Mouse (Mus musculus): ENCODE results near the gene Tbc1d10b. TPM values are rescaled to one million over a fixed set of nuclear protein-coding genes. Genes with fewer than 3 reads are reported as not detected.
"Not testable (repeated sequence)": the region's sequence is repeated elsewhere in the genome, so short reads cannot be mapped to it uniquely, and the experiment has no call there.

Gene Tbc1d10b
- 10 to 100 TPM; 57.9 to 58.5 TPM for total RNA-seq (2021)
- long read RNA-seq, experiment 1, transcript Tbc1d10b-201 (9 exons, 3,614 nt), result major isoform, 39 of 54 reads
- long read RNA-seq, experiment 1, partial matches to known transcripts, result 1 of 54 reads
- long read RNA-seq, experiment 1, other reads (novel, unspliced or antisense), result 14 of 54 reads
- long read RNA-seq, experiment 2, transcript Tbc1d10b-201 (9 exons, 3,614 nt), result major isoform, 133 of 166 reads
- long read RNA-seq, experiment 2, partial matches to known transcripts, result 4 of 166 reads
- long read RNA-seq, experiment 2, other reads (novel, unspliced or antisense), result 29 of 166 reads

DNA sequence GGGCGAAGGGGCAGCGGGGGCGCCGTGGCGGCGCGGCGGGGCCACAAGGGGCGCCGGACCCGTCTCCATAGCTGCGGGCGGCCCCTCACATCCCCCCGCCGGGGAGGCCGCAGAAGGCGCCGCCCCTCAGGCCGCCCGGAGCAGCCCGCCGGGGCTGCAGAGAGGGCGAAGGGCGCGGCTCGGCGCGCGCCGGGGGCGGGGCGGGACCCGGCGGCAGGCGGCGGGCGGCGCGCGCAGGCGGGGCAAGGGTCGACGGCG, at the start of gene Tbc1d10b:
TSS of gene Tbc1d10b (minus strand) at position 174 of the 258 bp plus-strand sequence.
- peak in 1 of 2 experiments; percentile 44 for DNase-seq (ENCODE audit: low spot score in 2 of 2)

DNA sequence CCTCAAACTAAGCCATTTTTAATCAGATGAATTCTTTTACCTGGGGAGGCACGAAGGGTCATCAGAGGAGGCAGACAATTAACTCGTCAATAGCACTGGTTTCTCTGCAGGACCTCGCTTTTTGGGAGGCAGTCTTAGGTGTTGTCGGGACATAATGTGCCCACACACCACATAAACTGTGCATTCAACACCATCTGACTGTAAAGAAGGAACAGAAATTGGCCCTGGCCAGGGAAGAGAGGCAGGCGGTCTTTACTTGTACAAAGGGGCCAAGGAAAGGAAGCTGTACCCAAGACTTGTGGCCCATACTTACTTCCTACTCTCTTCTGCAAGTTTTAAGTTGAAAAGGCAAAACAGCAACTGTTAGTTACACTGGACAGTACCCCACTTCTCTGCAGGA, 48.2 kb upstream of the Tbc1d10b start:
- no peak for DNase-seq (ENCODE audit: low spot score in 2 of 2)

DNA sequence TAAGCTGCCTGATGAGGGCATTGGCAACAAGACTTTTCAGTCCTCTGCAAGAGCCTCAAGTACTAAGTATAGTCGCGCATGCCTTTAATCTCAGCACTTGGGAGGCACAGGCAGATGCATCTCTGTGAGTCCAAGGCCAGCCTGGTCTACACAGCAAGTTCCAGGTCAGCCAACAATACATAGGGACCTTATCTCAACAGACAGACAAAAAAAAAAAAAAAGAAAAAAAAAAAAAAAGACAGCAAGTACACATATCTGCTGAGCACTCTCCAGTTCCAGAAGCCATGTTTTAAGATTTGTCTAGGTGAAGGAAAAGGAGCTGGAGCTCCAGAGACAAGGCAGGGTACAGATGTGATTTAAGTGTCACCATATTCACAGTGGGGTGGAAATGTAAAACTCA, 47.7 kb upstream of the Tbc1d10b start:
- no peak for DNase-seq (ENCODE audit: low spot score in 2 of 2)

DNA sequence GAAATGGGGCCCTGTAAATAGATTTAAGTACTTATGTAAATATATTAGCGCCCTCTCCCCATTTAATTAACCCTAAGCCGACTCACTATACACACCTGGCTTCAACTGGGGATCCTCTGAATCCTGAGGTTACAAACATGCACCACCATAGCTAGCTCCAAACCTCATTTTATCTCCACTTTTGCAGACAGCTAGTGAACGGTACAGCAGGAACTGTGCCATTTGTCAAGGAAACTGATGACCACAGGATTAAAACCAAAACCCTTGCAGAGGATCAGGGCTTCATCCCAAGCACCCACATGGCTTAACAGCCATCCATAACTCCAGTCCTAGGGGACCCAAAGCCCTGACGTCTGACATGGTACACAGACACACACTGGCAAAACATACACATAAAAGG, 46.7 kb upstream of the Tbc1d10b start:
- DNase-seq (ENCODE audit: low spot score in 2 of 2), result no peak

DNA sequence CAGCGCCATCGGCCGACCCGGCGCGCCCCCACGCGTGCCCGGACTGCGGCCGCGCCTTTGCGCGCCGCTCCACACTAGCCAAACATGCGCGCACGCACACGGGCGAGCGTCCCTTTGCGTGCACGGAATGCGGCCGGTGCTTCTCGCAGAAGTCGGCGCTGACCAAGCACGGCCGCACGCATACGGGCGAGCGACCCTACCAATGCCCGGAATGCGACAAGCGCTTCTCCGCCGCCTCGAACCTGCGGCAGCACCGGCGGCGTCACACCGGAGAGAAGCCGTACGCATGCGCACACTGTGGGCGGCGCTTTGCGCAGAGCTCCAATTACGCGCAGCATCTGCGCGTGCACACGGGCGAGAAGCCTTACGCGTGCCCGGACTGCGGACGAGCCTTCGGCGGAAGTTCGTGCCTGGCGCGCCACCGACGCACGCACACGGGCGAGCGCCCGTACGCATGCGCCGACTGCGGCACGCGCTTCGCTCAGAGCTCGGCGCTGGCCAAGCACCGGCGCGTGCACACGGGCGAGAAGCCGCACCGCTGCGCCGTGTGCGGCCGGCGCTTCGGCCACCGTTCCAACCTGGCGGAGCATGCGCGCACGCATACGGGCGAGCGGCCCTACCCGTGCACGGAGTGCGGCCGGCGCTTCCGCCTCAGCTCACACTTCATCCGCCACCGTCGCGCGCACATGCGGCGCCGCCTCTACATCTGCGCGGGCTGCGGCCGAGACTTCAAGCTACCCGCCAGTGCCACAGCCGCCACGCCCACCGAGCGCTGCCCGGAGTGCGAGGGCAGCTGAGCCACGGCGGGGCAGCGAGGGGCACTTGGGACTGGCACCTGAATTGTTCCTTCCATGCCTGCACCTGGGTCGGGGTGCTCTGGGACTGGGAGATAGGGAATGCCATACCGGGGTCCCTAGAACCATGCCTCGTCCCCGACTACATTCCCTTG, 45.8 kb upstream of the Tbc1d10b start:
- peak; percentile 79 to 80 for DNase-seq (ENCODE audit: low spot score in 2 of 2)

DNA sequence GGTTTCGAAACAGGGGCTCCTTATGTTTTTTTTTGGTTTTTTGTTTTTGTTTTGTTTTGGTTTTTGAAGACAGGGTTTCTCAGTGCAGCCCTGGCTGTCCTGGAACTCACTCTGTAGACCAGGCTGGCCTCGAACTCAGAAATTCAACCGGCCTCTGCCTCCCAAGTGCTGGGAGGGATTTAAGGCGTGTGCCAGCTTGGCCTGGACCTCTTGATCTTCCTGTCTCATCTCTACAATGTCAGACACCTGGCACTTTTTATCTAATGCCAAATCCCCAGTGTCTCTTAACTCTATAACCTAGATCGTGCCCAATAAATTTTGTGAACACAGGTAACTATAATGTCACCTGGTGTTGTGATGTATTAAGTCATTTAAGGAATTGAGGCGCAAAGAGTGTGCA, 45.1 kb upstream of the Tbc1d10b start:
- DNase-seq (ENCODE audit: low spot score in 2 of 2), result no peak

DNA sequence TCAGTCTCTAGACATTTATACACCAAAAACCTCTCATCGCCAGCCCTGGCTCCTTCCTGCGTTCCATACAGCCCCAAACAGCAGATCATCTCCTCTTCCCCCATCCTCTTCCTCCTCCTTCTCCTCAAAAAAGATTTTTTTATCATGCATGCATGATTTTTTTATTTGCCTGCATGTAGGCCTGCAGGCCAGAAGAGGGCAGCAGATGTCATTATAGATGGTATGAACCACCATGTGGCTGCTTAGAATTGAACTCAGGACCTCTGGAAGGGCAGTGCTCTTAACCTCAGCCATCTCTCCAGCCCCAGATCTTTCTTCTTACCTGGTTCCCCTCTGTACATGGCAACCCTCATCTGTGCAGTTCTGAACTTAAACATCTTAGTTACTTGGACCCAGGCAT, 44.1 kb upstream of the Tbc1d10b start:
- DNase-seq (ENCODE audit: low spot score in 2 of 2), result no peak

DNA sequence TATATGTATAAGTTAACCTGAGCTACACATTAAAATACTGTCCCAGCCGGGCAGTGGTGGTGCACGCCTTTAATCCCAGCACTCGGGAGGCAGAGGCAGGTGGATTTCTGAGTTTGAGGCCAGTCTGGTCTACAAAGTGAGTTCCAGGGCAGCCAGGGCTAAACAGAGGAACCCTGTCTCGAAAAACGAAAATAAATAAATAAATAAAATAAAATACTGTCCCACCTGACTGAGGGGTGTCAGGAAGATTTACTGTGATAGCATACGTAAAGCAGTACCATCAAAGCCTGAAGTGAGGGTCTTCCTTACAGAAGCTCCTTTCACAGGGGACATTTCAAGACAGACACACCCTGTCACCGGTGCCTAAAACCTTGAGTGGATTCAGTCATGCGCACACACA, 42.2 kb upstream of the Tbc1d10b start:
- not testable (repeated sequence) for DNase-seq (ENCODE audit: low spot score in 2 of 2)

DNA sequence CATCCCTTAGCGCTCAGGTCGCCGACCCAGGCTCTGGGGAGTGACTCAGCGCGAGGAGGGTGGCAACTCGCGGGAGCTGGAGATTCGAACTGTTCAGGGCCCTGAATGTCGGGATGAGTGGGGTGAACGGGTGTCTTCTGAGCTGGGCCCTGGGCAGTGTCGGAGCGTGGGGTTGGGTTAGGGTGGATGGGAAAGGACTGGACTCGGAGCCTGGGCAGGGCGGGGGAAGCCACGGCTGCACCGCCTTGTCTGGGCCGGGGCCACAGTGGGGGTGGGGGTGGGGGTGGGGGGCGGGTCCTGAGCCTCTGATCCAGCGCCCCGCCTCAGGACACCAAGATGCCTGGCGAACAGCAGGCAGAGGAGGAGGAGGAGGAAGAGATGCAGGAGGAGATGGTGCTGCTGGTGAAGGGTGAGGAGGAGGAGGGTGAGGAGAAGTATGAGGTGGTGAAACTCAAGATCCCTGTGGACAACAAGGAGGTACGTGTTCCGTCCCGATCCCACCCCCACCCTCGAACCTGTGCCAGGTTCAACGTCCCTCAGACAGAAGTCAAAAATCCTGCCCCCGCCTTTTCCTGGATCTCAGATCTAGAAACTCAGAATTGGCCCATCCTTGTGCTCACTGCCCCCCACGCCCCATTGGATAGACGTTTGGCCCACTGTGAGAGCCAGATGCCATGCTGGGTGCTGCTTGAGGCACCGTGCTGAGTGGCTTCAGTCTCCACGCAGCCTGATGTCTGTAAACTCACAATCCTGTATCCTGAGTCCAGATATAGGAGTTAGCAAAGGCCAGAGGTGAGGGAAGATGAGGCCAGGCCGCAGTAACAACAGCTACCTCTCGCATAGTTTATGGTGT, 36.6 kb upstream of the Tbc1d10b start:
- DNase-seq (ENCODE audit: low spot score in 2 of 2), result no peak

DNA sequence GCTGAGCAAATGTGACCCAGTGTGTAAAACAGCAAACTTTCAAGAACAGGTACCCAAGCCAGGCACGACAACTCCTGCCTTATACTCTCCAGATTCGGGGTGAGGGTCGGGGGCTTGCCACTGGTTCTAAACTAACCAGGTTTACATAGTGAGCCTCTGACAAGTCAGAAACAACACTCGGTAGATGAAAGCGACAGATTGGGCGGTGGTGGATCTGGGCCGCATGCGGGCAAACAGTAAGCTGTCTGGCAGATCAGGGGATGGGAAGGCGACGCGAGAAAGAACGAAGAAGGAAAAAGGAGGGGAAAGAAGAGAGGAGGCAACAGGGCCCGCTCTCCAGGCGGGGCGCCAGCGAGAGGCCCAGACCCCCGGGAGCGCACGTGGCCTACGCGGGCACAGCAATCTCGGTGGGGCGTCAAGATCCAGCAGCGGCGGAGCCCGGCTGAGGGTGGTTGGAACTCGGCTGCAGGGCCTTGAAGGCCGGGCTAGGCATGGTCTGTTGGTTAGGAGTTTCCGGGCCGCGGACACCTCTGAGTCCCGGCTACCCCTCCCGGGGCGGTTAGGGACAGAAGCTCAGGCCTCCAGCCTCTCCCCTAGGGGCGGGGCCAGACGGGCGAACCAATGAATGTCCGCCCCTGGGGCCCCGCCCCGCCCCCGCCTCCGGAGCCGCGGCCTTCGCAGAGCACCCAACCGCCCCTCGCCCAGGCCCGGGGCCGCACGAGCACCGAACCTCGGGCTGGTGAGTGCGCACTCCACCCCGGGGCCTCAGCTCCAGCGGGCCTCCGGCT, 35.8 kb upstream of the Tbc1d10b start, which contains the start of gene Zfp771:
TSS of gene Zfp771 (plus strand) at position 405 of the 788 bp plus-strand sequence.
- peak; percentile 90 to 91 for DNase-seq (ENCODE audit: low spot score in 2 of 2)

DNA sequence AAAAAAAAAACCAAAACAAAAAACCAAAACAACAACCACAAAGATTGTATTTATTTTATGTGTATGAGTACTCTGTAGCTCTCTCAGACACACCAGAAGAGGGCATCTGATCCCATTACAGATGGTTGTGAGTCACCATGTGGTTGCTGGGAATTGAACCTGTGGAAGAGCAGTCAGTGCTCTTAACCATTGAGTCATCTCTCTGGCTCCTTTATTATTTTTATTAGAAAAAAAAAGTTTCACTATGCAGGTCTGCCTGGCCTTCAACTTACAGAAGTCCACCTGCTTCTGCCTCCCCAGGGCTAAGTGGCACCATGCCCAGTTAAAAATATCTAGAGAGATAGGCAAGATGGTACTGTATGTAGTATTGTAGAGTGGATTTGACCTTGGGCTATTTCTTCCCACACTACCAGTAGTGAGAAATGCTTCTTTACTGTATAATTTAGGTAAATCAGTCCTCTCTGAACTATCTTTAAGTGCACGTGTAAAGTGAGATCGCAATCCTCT, 35.1 kb upstream of the Tbc1d10b start:
- DNase-seq (ENCODE audit: low spot score in 2 of 2), result no peak

DNA sequence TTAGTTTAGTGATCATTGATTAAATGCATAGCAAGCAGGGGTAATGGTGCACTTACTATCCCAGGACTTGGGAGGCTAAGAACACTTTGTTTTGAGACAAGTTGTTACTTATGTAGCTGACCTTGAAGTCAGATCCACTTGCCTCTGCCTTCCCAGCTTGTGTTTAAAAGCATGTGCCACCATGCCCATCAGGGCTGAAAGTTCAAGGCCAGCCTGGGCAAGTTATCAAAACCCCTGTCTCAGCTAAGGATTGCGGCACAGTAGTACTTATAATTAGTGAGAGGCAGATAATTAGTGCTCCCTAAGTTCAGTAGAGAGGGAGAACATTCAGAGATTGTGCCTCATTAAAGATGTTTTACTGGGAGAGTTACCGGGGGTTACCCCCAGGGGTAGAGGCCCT, 26.5 kb upstream of the Tbc1d10b start:
- no peak for DNase-seq (ENCODE audit: low spot score in 2 of 2)

DNA sequence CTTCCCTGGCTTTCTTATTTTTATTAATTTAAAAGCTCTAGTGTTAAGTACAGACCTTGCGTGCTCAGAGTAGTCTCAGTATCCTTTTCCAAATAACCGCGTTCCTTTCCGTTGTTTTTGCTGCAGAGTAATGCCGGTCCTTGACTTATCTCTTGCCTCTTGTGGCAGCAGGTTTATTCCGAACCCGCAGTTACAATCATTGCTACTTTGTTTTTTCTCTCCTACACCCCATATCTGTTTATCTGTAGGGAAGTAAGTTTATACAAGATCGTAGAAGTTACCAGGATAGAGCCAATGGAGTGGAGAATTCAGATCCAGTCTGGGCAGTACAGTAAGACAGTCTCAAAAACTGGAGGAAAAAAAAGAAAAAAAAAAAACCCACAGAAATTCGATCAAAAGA, 25.5 kb upstream of the Tbc1d10b start:
- DNase-seq (ENCODE audit: low spot score in 2 of 2), result no peak

DNA sequence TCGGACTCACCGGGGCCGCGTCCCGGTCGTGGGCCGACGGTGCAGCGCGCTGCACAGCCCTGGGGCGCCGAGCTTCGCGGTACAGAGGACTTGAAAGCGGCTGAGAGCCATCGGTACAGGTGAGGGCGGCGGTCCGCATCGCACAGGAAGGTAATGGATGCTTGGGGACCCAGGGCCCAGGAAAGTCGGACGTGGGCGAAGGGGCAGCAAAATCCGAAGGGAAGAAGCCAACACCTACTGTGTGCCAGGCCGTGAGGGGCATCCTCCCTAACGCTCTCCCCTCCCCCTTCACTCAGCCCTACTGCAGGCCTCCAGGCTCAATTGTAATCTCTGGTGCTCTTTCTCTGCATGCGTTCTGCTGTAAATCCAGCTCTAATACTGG, 25.1 kb upstream of the Tbc1d10b start:
- DNase-seq (ENCODE audit: low spot score in 2 of 2), result no peak

DNA sequence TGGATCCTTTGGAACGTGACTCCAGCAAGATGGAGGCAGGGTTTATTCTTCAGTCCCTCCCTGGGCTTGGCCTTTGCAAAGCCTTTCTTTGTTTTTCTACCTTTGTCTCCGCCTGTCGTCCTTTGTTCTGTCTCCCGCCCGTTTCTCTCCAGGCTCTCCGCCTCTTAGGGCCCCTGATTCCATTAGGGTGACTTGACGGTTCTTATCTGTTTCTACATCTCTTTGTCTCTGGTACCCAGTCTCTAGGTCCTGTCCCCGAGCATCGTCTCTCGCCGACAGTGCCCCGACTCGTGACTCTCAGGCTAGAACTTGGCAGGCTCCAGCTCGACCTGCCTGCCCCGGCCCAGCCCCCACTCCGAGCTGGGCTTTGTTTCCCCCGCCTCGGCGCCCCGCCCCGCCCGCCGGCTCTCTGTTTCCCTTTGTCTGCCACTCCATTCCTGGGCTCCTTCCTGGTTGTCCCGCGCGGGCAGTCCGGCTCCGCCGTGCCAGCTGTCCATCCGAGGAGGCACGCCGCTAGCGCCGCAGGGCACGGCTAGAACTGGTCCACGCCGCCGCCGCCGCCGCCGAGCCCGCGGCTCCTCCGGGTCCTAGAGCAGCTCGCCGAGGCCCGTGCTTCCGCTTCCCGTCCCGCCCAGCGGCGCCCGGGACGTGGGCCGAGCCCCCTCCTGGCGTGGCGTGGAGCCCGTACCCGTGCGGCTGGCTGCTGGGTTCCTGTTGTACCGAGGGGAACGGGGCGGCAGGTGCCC, 24.5 kb upstream of the Tbc1d10b start, which contains the start of the genes Zfp553 and Sept1:
TSS of gene Zfp553 (plus strand) at position 440 of the 746 bp plus-strand sequence.
TSS of gene Sept1 (minus strand) at position 509 of the 746 bp plus-strand sequence.
- DNase-seq (ENCODE audit: low spot score in 2 of 2), result peak; percentile 68 to 71

DNA sequence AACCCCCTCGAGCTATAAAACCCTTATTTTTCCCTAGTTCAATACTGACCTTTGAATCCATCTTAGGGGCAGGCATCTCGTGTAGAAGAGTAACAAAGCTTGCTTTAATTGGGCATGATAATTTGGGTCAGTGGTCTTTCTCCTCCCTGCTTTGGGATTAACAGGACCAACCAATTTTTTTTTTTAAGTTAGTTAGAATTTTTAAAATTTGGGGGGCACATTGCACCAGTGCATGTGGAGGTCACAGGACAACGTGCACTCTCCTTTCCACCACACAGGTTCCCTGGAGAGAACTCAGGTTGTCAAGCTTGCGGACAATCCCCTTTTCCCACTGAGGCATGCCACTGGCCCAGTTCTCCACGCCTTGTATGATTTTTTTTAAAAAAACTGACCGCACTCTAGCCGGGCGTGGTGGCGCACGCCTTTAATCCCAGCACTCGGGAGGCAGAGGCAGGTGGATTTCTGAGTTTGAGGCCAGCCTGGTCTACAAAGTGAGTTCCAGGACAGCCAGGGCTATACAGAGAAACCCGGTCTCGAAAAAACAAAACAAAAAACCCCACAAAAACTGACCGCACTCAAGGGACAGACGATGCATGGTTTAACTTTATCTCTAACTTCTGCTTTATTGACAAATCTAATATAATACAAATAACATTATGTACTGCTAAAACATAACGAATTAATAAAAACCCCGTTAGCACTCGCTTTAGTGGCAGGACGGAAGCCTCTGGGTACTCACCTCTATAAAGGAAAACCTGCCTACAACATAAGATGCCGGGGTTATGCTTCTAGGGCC, 23.8 kb upstream of the Tbc1d10b start:
- DNase-seq (ENCODE audit: low spot score in 2 of 2), result no peak

DNA sequence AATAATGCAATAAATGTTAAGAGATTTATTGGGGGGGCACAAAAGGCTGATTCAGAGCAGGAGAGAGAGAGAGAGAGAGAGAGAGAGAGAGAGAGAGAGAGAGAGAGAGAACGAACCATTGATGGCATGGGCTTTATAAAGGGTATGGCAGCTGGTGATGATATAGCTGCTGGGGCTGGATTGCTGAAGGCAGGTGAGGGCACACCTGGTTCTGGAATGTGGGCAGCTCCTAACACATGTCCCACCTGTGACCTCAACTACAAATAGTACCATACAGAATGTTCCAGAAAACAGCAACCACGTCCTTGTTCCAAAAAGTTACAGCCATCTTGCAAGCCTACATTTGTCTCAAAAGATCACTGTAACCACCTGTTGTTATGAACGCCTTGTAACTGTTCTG, 23.1 kb upstream of the Tbc1d10b start:
- no peak for DNase-seq (ENCODE audit: low spot score in 2 of 2)

DNA sequence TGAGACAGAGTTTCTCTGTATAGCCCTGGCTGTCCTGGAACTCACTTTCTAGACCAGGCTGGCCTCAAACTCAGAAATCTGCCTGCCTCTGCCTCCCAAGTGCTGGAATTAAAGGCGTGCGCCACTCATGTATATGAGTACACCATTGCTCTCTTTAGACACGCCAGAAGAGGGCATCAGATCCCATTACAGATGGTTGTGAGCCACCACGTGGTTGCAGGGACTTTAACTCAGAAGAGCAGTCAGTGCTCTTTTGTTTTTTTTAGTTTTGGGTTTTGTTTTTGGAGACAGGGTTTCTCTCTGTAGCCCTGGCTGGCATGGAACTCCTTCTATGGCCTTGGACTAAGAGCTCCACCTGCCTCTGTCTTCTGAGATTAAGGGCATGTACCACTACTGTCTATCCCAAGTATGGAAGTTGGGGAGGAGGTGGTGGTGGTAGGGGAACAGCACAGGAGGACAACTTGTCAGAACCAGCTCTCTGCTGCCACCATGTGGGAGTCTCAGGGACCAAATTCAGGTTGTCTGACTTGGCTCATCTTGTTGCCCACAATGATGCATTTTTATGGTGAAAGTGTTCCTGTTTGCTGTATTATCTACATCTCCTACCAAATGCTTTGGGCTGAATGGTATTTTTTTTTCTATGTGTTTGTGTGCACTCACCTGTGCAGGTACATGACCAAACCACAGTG, 20.5 kb upstream of the Tbc1d10b start:
- peak; percentile 57 to 68 for DNase-seq (ENCODE audit: low spot score in 2 of 2)

All from adrenal gland, postnatal 4 days (tissue).